Comparison of ENCODE assay signal across 16 mouse cellular contexts in genomic region chr1:110909218-110909617, GRCm38 (mm10).
"Had no signal": no experiment of that assay in that cellular context is flagged by ENCODE, and none has a peak within 500 bp of the region (broad histone marks: within the 10 kb centered on the region; RNA-seq: fewer than 3 reads in every experiment).

No protein-coding gene starts in this region.

- H3K4me3 ChIP-seq: neural tube, embryonic 13.5 days; neural tube, embryonic 15.5 days; stomach, embryonic 15.5 days had no signal

- H3K27ac ChIP-seq: neural tube, embryonic 13.5 days; neural tube, embryonic 15.5 days; stomach, embryonic 15.5 days; stomach, postnatal 0 days had no signal

- H3K9me3 ChIP-seq: neural tube, embryonic 13.5 days; neural tube, embryonic 15.5 days; stomach, embryonic 15.5 days had no signal

- DNase-seq: retina, postnatal 1 day; right cerebral cortex, adult 18-20 months; right cerebral cortex, postnatal 14 days; right cerebral cortex, postnatal 25 days; right cerebral cortex, postnatal 4 days; spleen, adult 18-20 months; thymus, adult 18-20 months; thymus, adult 2 months; thymus, postnatal 14 days; thymus, postnatal 25 days; thymus, postnatal 36 days; thymus, postnatal 4 days had no signal

- H3K4me1 ChIP-seq: neural tube, embryonic 13.5 days; neural tube, embryonic 15.5 days; stomach, embryonic 15.5 days had no signal

- H3K9ac ChIP-seq: neural tube, embryonic 13.5 days; neural tube, embryonic 15.5 days; stomach, embryonic 15.5 days had no signal

- H3K4me2 ChIP-seq: neural tube, embryonic 13.5 days; neural tube, embryonic 15.5 days; stomach, embryonic 15.5 days had no signal

- H3K36me3 ChIP-seq: neural tube, embryonic 13.5 days; neural tube, embryonic 15.5 days; stomach, embryonic 15.5 days had no signal

- H3K27me3 ChIP-seq: neural tube, embryonic 13.5 days; neural tube, embryonic 15.5 days; stomach, embryonic 15.5 days had no signal
